Mouse (Mus musculus): ENCODE measurements at regions not wholly inside any gene's neighbourhood (a gene's known extent, or its start where the extent isn't known, plus 50 kb on each side); places are given as distances from the start of the nearest gene placed in this dataset.

GRCm38 (mm10) chr1:24870685-24871417, 192.4 kb downstream of the Lmbrd1 start:
- TF ChIP-seq CTCF (IDR thresholded peaks at IDR 0.05; ENCODE audit: low read depth) (no peak), EP300 (optimal IDR thresholded peaks at IDR 0.05) (no peak)
